Mouse (Mus musculus) retina, postnatal 1 day (tissue): Measurements from ENCODE around the gene Pif1.

Experiments used
- DNase-seq: peaks from one replicate; pipeline ENCODE4 v3.0.0-alpha.2; 2012

Pif1 gene

GRCm38 (mm10) chr9:65600951-65601350 is 14.0 kb downstream of the Pif1 start:
- no peak for DNase-seq

DNA sequence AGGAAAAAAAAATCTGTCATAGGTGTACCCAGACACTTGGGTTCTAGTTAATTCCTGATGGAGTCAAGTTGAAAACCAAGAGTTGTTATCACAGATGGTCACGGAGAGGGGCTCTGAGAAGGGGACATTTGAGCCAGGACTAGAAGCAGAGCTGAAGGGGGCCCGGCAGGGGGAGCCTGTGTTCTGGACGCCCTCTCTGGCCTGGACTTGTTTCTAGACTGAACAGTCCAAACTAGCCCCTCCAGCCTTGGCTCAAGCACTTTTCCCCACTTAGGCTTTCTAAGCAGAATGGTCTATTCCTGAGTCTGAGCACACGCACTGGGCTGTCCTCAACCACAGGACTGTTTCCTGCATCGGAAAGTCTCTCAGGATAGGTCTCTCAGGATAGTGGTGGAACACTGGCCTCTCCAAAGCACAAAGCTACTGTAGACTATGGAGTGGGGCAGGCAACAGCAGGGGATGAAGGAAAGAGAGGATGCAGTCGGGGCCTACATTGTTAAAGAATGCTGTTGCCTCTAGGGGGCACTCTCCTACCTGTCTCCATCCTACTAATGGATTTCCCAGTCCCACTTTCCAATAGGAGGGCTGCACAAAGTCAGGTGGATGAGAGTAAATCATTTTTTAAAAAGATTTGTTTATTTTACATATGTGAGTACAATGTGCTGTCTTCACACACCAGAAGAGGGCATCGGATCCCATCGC is 16.6 kb downstream of the Pif1 start:
- peak; percentile 52 for DNase-seq

GRCm38 (mm10) chr9:65605471-65606136 is 18.6 kb downstream of the Pif1 start:
- peak; percentile 96 for DNase-seq

DNA sequence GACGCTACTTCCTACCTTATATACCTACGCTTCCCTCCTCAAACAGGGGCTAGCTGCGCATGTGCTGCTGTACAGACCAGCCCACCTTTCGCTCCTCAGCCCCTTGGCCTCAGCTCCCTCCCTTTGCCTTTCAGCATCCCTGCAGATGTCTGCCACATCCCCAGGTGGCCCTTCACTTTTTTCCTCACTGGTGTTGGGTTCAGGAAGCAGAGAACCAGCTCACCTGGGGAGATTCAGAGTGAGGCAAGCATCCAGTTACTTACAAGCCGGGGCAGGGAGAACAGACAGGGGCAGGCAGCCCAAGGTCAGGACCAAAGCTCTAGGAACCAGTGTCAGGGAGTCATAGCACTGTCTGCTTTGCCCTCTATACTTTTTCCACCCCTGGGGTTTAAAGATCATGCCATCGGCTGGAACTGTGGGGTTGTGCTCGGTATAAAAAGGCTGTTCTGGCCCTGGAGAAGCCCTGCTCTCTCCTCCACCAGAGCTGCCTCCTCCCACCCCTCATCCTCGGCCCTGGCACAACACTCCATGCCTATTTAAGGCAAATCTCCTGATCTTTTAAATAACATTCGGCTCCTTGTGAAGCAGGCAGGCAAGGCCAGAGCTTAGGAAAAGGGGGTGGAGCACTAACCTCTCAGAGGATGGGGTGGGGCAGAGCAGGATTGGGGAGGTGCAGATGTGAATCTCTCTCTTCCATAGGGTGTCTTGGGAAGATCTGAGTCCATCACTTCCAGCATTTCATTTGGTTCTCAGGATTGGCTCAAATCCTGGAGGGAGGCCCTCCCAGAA is 19.6 kb downstream of the Pif1 start:
- DNase-seq, result no peak

DNA sequence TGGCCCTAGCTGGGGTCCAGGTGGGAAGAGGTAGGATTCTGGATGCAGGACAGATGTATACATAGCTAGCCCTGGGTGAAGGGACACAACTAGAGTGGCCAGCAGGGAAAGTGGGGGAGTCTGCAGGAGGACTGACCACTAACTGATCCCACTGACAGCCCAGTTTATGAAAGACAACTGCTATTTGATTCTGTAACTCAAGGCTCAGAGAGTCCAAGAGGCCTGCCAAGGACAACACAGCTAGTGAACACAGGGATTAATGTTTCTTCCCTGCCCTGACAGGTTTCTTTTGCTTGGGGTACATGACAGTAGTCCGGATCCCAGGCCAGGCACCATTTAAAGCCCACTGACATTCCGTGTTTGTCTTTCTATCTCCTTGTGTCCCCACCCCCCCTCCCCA is 20.2 kb downstream of the Pif1 start:
- DNase-seq, result no peak

GRCm38 (mm10) chr9:65611969-65612486 is 25.1 kb downstream of the Pif1 start:
- no peak for DNase-seq

- peak; percentile 20 for DNase-seq
These were observed 26.1 kb downstream of the Pif1 start for GRCm38 (mm10) chr9:65613098-65613497.

DNA sequence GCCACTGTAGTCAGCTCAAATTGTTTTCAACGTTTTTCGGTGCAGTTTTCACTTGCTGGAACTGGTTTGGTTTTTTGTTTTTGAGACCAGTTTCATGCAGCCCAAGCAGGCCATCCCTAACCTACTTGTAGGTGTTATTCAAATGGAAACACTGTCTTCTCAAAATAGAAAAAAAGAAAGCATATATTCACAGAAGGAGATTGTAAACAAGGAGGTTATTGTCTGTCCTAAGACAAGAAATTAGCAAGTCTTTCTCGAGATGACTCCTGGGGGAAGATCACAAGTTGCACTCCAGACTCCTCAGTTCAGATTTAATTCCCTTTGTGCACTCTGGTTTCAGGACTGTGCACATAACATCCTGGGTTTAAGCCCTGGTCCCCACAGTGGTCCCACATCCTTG is 32.4 kb downstream of the Pif1 start:
- DNase-seq, result no peak

DNA sequence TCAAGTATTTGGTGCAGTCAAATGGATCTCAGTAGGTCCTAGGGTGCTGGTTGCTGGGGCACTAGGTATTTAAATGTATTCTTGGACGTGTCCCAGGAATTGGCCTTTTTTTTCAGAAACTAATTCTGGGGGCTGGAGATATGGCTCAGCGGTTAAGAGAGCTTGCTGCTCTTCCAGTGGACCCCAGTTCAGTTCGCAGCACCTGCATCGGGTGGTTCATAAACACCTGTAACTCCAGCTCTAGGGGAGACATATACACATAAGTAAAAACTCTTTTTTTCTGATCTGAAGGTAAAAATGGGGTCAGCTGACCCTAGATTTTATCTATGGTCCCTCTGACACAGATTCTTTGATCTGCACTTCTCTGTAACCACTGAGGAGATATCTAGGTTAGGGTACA is 34.2 kb downstream of the Pif1 start:
- DNase-seq, result no peak

DNA sequence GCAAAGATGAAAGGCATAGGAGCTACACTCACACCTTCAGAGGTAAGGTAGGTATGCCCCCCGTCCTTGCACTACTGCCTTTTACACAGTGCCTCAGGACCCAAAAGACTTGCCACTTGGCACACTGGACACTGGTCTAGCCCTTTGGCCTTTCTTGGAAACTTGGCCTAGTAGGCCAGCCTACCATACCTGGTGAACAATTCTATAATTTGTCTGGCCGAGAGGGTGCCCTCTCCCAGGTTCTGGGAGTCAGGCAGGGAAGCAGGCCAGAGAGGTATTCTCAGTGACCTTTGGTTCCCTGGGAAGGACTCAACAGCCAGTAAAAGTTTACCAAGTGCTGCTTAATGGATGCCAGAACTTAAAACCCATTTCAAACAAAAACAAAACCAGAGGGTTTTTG is 34.7 kb downstream of the Pif1 start:
- DNase-seq, result no peak

DNA sequence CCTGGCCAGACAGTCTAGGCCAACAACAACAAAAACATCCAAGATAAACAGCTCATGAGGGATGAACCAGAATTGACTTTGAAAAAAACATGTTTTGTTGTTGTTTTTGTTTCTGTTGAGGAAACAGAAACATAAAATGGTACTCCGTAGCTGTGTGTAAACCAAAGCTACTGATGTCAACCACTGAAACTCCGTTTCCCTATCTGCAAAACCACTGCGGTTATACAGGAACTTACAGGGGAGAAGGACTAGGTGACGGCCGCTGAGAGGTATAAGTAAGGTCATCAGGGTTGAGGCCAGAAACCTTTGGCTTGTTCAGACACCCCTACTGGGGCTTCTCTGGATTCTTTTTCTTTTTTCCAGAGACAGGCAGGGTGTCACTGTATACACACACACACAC is 35.9 kb downstream of the Pif1 start:
- DNase-seq, result no peak

DNA sequence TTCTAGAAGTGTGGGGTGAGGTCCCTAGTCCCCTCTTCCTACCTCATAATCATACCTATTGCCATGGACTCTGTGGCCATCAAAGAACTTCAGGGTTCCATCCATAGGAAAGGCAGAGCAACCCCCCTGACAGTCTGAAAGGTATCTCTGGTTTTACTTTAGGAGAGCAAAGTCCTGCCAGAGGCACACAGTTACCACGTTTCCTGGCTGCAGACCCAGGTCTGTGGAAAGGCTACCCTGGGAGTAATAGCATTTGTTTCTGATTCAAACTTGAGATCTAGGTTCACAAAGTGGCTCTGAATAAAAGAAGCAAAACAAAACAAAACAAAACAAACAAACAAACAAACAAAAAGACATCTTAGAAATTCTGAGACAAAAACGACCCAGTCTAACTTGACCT is 37.3 kb downstream of the Pif1 start:
- DNase-seq, result no peak

GRCm38 (mm10) chr9:65629025-65629766 is 42.2 kb downstream of the Pif1 start, which contains the start of gene Rbpms2:
Rbpms2 (plus strand) TSS chr9:65629648.
- DNase-seq, result peak; percentile 53

DNA sequence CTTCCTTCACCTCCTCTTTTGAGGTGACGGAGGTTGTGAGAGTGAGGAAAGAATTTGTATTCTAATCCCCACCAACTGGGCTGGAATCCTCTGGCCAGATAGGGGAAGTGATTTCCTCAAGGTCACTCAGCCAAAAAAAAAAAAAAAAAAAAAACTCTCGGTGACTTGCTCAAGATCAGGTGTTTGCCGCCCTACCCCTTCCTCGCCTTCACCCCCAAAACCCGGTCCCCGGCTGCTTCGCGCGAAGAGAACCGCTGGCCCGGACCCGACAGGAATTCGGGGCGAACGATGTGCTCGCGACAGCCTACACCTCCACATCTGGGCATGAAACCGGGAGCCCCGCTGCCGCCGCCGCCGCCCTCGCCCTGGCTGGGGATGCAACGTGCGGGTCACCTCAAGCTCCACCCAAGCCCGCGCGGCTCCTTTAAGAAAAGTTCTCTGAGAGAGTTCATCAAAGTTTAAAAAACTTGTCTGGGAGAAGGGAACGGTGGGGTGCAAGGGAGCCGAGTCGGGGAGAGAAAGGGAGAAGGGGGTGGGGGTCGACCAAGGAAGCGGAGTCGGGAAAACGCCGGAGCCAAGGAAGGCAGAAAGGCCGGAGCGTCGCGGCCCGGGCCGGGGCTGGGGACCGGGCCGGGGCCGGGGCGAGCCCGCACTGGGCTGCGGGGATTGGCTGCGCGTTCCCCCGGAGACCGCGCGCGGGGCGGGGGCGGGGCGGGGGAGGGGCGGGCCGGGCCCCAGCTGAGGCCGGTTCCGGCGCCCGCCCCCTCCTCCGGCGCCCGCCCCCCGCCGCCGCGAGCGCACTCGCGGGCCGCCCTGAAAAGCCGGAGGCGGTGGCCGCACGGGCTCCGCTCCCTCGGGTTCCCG is 43.0 kb downstream of the Pif1 start:
- peak; percentile 62 for DNase-seq

DNA sequence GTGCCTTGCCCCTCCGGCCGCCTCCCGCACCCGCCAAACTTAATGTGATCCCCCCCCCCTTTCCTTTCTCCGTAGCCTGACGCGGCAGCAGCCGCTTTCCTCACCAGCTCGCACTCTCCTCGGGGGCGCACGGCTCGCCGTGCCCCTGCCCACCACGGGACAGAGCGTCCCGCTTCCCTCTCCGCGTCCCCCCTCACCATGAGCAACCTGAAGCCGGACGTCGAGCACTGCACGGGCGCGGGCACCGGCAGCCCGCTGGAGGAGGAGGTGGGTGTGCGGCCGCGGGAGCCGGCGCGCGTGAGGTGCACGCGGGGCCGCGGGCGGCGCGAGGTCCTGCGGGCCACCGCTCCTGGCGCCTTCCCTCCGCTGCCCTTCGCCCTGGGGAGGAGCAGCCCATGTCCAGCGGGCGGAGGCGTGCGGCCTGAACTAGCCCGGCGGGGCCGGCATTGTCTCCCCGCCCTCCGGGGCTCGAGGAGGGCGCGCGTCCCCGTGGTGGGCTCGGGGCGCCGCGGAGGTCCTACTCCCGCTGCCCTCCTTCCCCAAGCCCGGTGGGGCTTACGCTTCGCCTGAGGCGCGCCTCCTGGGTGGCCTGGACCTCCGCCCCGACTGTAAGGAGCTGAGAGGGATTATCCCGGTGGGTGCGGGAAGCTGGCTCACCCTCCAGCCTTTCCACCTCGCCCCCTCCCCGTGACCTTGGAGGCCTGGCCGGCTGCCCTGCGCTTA is 43.8 kb downstream of the Pif1 start:
- DNase-seq, result peak; percentile 79

GRCm38 (mm10) chr9:65631354-65632021 is 44.5 kb downstream of the Pif1 start:
- DNase-seq, result no peak

- DNase-seq, result no peak
These were observed 48.8 kb downstream of the Pif1 start for GRCm38 (mm10) chr9:65635766-65636165.

GRCm38 (mm10) chr9:65636926-65637325 is 50.0 kb downstream of the Pif1 start:
- no peak for DNase-seq

GRCm38 (mm10) chr9:65639065-65639464 is 52.1 kb downstream of the Pif1 start:
- DNase-seq, result no peak

DNA sequence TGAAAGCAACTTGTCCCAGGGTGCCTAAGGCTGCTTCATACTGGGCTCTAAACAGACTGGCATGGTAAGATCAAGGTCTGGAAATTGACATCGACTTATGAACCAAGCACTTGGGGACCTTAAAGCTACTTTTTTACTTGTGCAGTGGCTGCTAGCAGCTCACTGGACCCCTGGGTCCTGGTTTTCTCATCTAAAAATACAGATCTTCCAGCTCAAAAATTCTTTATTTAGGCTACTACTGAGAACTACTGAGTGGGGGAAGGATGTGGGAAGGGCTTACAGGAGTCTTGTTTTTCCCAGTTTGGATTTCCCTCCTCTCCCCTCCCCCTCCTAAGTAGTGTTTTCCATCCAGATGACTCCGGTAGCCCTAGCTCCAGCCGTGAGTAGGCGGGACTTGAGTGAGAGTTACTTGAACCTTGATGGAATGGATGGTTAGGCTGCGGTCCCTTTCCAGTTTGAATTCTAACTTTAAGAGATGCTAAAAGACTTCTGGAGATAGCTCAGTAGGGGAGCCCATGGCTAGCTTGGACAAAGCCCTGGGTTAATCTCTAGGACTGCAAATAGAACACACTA is 54.0 kb downstream of the Pif1 start:
- DNase-seq, result peak; percentile 36
